Mouse (Mus musculus) embryo, embryonic 9.5 days (tissue): Measurements from ENCODE around the gene Xrcc5.

Source experiments
- DNase-seq: peaks from one replicate; pipeline ENCODE4 v3.0.0-alpha.2; 2017; ENCODE audit errors: extremely low spot score

The Xrcc5 gene

GRCm38 (mm10) chr1:72390420-72390819 lies 83.2 kb downstream of the Xrcc5 start:
- no peak for DNase-seq

- DNase-seq: no peak
These were observed 92.6 kb downstream of the Xrcc5 start for GRCm38 (mm10) chr1:72399720-72400401.

- no peak for DNase-seq
These were observed 93.4 kb downstream of the Xrcc5 start for GRCm38 (mm10) chr1:72400616-72401015.

- DNase-seq: no peak
These were observed 94.3 kb downstream of the Xrcc5 start for GRCm38 (mm10) chr1:72401331-72402069.

- DNase-seq: no peak
These were observed 99.4 kb downstream of the Xrcc5 start for GRCm38 (mm10) chr1:72406505-72407079.

- DNase-seq: no peak
These were observed 102.7 kb downstream of the Xrcc5 start for GRCm38 (mm10) chr1:72409936-72410335.

GRCm38 (mm10) chr1:72411108-72411507 lies 103.9 kb downstream of the Xrcc5 start:
- no peak for DNase-seq

- no peak for DNase-seq
These were observed 106.0 kb downstream of the Xrcc5 start for GRCm38 (mm10) chr1:72413205-72413604.

GRCm38 (mm10) chr1:72414133-72414532 lies 106.9 kb downstream of the Xrcc5 start:
- DNase-seq: no peak

GRCm38 (mm10) chr1:72414561-72415253 lies 107.5 kb downstream of the Xrcc5 start:
- DNase-seq: peak; percentile 39

GRCm38 (mm10) chr1:72418744-72419655 lies 111.8 kb downstream of the Xrcc5 start:
- DNase-seq: no peak

GRCm38 (mm10) chr1:72420220-72420619 lies 113.0 kb downstream of the Xrcc5 start:
- DNase-seq: no peak

GRCm38 (mm10) chr1:72422121-72422520 lies 114.9 kb downstream of the Xrcc5 start:
- DNase-seq: no peak

- DNase-seq: no peak
These were observed 119.2 kb downstream of the Xrcc5 start for GRCm38 (mm10) chr1:72426456-72426855.

GRCm38 (mm10) chr1:72428526-72428925 lies 121.3 kb downstream of the Xrcc5 start:
- DNase-seq: no peak

GRCm38 (mm10) chr1:72429107-72429807 lies 122.0 kb downstream of the Xrcc5 start:
- no peak for DNase-seq

GRCm38 (mm10) chr1:72432579-72432978 lies 125.4 kb downstream of the Xrcc5 start:
- no peak for DNase-seq

- DNase-seq: no peak
These were observed 127.3 kb downstream of the Xrcc5 start for GRCm38 (mm10) chr1:72434510-72434909.

- no peak for DNase-seq
These were observed 129.7 kb downstream of the Xrcc5 start for GRCm38 (mm10) chr1:72436967-72437366.

GRCm38 (mm10) chr1:72439146-72439545 lies 131.9 kb downstream of the Xrcc5 start:
- DNase-seq: no peak

GRCm38 (mm10) chr1:72442747-72443146 lies 135.5 kb downstream of the Xrcc5 start:
- DNase-seq: no peak
